7 mouse cellular contexts compared by ENCODE assay signal in genomic region chr12:103492767-103493166, GRCm38 (mm10). TPM values are rescaled to one million over a fixed set of nuclear protein-coding genes. Genes with fewer than 3 reads are reported as not detected.
DNase-seq lines count a peak whose midpoint lies in the region; ATAC-seq and TF ChIP-seq lines count a peak whose summit lies in the region.

No protein-coding gene starts in this region.

- H3K27me3 ChIP-seq in G1E (ENCODE audit: insufficient read depth, low read length), result no peaks in the 10 kb centered on the region
- no peaks in the 10 kb centered on the region for H3K27me3 ChIP-seq in embryonic facial prominence, embryonic 10.5 days (replicated peaks; ENCODE audit: low read depth, poor library complexity, severe bottlenecking)
- no peaks in the 10 kb centered on the region for H3K27me3 ChIP-seq in heart, embryonic 16.5 days (ENCODE audit: control insufficient read depth, insufficient read depth, low read length)
- no peaks in the 10 kb centered on the region for H3K27me3 ChIP-seq in lung, postnatal 0 days (replicated peaks; ENCODE audit: insufficient read depth, low read length)

- H3K36me3 ChIP-seq in G1E (replicated peaks), result no peaks in the 10 kb centered on the region
- no peaks in the 10 kb centered on the region for H3K36me3 ChIP-seq in embryonic facial prominence, embryonic 10.5 days (replicated peaks)
- no peaks in the 10 kb centered on the region for H3K36me3 ChIP-seq in heart, embryonic 16.5 days (ENCODE audit: control insufficient read depth, insufficient read depth)
- no peaks in the 10 kb centered on the region for H3K36me3 ChIP-seq in lung, postnatal 0 days (ENCODE audit: insufficient read depth, low read length)

- peaks cover 18% of the 10 kb centered on the region for H3K4me1 ChIP-seq in G1E (ENCODE audit: insufficient read depth, low read depth, low read length)
- H3K4me1 ChIP-seq in embryonic facial prominence, embryonic 10.5 days, result no peaks in the 10 kb centered on the region
- no peaks in the 10 kb centered on the region for H3K4me1 ChIP-seq in heart, embryonic 16.5 days (ENCODE audit: control insufficient read depth, insufficient read depth, low read length)
- H3K4me1 ChIP-seq in lung, postnatal 0 days (ENCODE audit: insufficient read depth, low read depth, low read length), result no peaks in the 10 kb centered on the region

- H3K27ac ChIP-seq in embryonic facial prominence, embryonic 10.5 days (replicated peaks), result no peak overlapping the region
- H3K27ac ChIP-seq in heart, embryonic 16.5 days (ENCODE audit: low read length), result no peak overlapping the region
- no peak overlapping the region for H3K27ac ChIP-seq in layer of hippocampus, adult 2 months
- no peak overlapping the region for H3K27ac ChIP-seq in lung, postnatal 0 days (ENCODE audit: low read length)

- no peaks in the 10 kb centered on the region for H3K9me3 ChIP-seq in G1E (replicated peaks)
- H3K9me3 ChIP-seq in embryonic facial prominence, embryonic 10.5 days, result no peaks in the 10 kb centered on the region
- H3K9me3 ChIP-seq in heart, embryonic 16.5 days (replicated peaks; ENCODE audit: control insufficient read depth, low read length), result no peaks in the 10 kb centered on the region
- no peaks in the 10 kb centered on the region for H3K9me3 ChIP-seq in lung, postnatal 0 days (ENCODE audit: low read length)

- H3K9ac ChIP-seq in heart, embryonic 16.5 days (ENCODE audit: low read length), result no peak overlapping the region
- H3K9ac ChIP-seq in lung, postnatal 0 days (replicated peaks; ENCODE audit: low read depth), result no peak overlapping the region

- peak; percentile 52 for ATAC-seq in G1E (ENCODE audit: extremely low read depth, insufficient number of reproducible peaks, low FRiP score, poor library complexity, severe bottlenecking)
- peak; percentile 6; the same call in 1 of the 2 replicates for ATAC-seq in heart, embryonic 16.5 days (replicated peaks; ENCODE audit: extremely low read depth, insufficient read depth, low FRiP score)
- peak; percentile 44; the same call in 1 of the 2 replicates for ATAC-seq in lung, postnatal 0 days

- no peak overlapping the region for H3K4me2 ChIP-seq in heart, embryonic 16.5 days (ENCODE audit: low read depth, low read length)
- H3K4me2 ChIP-seq in lung, postnatal 0 days (replicated peaks; ENCODE audit: low read depth, low read length), result no peak overlapping the region

- H3K4me3 ChIP-seq in G1E (ENCODE audit: low read depth, low read length), result no peak overlapping the region
- no peak overlapping the region for H3K4me3 ChIP-seq in embryonic facial prominence, embryonic 10.5 days
- H3K4me3 ChIP-seq in heart, embryonic 16.5 days (ENCODE audit: low read length), result no peak overlapping the region
- no peak overlapping the region for H3K4me3 ChIP-seq in layer of hippocampus, adult 2 months
- H3K4me3 ChIP-seq in lung, postnatal 0 days (ENCODE audit: low read depth, low read length), result no peak overlapping the region

- TF ChIP-seq EP300 in lung, postnatal 0 days (IDR thresholded peaks at IDR 0.05), result no peak

- WGBS in embryonic facial prominence, embryonic 10.5 days, result 42% methylated on average over 5 of the region's 5 CpGs
- WGBS in heart, embryonic 16.5 days, result 27% methylated on average over 5 of the region's 5 CpGs
- 33% methylated on average over 5 of the region's 5 CpGs for WGBS in lung, postnatal 0 days

- peak; percentile 100 for TF ChIP-seq CTCF in G1E (IDR thresholded peaks at IDR 0.05; ENCODE audit: low read depth, low read length)
- TF ChIP-seq CTCF in layer of hippocampus, adult 2 months (conservative IDR thresholded peaks at IDR 0.05), result peak; percentile 99
- peak; percentile 97 for TF ChIP-seq CTCF in lung, postnatal 0 days (IDR thresholded peaks at IDR 0.05)

- DNase-seq in G1E (ENCODE audit: low spot score), result peak; percentile 65
- DNase-seq in adrenal gland, postnatal 10 days, result peak; percentile 83
- peak; percentile 66 for DNase-seq in embryonic facial prominence, embryonic 10.5 days (ENCODE audit: low spot score)
- peak; percentile 49 to 82 for DNase-seq in layer of hippocampus, adult 2 months (ENCODE audit: low spot score in 2 of 2)
- DNase-seq in lung, postnatal 0 days (ENCODE audit: low spot score), result peak; percentile 75
- DNase-seq in spleen, adult 12 weeks (ENCODE audit: low spot score), result peak; percentile 44

RNA-seq across cellular contexts. Expression of gene Ifi27l2b, which starts 35.7 kb away (rescaled TPM):
- total RNA-seq in G1E (2014; fragmentation: Nextera tagmentation) (not detected in 2 replicates), G1E (2017) (0.49 TPM in 1 of 2 replicates, not detected in the other)
- not detected in 2 replicates for polyA plus RNA-seq in G1E (2012)
- total RNA-seq in adrenal gland, postnatal 10 days (2021), result not detected
- not detected in 2 replicates for polyA plus RNA-seq in embryonic facial prominence, embryonic 10.5 days (2016; fragmentation: Nextera tagmentation; extraction: Ambion mirVana)
- 0.17 and 0.38 TPM in 2 replicates for polyA plus RNA-seq in heart, embryonic 16.5 days (2015; fragmentation: Nextera tagmentation; extraction: Ambion mirVana)
- not detected for total RNA-seq in layer of hippocampus, adult 2 months (2021)
- polyA plus RNA-seq in lung, postnatal 0 days (2015; fragmentation: Nextera tagmentation; extraction: Ambion mirVana), result not detected in 2 replicates

RNA-seq across cellular contexts. Expression of gene Ppp4r4, which starts 39.3 kb away (rescaled TPM):
- total RNA-seq in G1E (2014; fragmentation: Nextera tagmentation), result not detected in 2 replicates
- total RNA-seq in G1E (2017), result 0.05 TPM in 1 of 2 replicates, not detected in the other
- not detected in 2 replicates for polyA plus RNA-seq in G1E (2012)
- total RNA-seq in adrenal gland, postnatal 10 days (2021), result 1 to 10 TPM; 2.3 to 3.2 TPM
- 1.7 and 2.1 TPM in 2 replicates for polyA plus RNA-seq in embryonic facial prominence, embryonic 10.5 days (2016; fragmentation: Nextera tagmentation; extraction: Ambion mirVana)
- polyA plus RNA-seq in heart, embryonic 16.5 days (2015; fragmentation: Nextera tagmentation; extraction: Ambion mirVana), result 0.17 and 0.35 TPM in 2 replicates
- total RNA-seq in layer of hippocampus, adult 2 months (2021), result 10 to 100 TPM; 47.8 to 50.5 TPM
- polyA plus RNA-seq in lung, postnatal 0 days (2015; fragmentation: Nextera tagmentation; extraction: Ambion mirVana), result 6.1 and 6.3 TPM in 2 replicates

RNA-seq across cellular contexts. Expression of gene Ifi27l2a, which starts 49.3 kb away (rescaled TPM):
- not detected in 2 replicates for total RNA-seq in G1E (2014; fragmentation: Nextera tagmentation)
- total RNA-seq in G1E (2017), result 9.6 and 10.9 TPM in 2 replicates
- 0.97 and 1.2 TPM in 2 replicates for polyA plus RNA-seq in G1E (2012)
- total RNA-seq in adrenal gland, postnatal 10 days (2021), result 10 to 100 TPM; 15.6 to 16.8 TPM
- 0.38 and 0.86 TPM in 2 replicates for polyA plus RNA-seq in embryonic facial prominence, embryonic 10.5 days (2016; fragmentation: Nextera tagmentation; extraction: Ambion mirVana)
- 11.6 and 17.8 TPM in 2 replicates for polyA plus RNA-seq in heart, embryonic 16.5 days (2015; fragmentation: Nextera tagmentation; extraction: Ambion mirVana)
- under 1 TPM; 0.91 to 0.92 TPM for total RNA-seq in layer of hippocampus, adult 2 months (2021)
- 23.1 and 47.7 TPM in 2 replicates for polyA plus RNA-seq in lung, postnatal 0 days (2015; fragmentation: Nextera tagmentation; extraction: Ambion mirVana)

RNA-seq across cellular contexts. Expression of gene Ifi27, which starts 58.8 kb away (rescaled TPM):
- total RNA-seq in G1E (2014; fragmentation: Nextera tagmentation) (151 and 164 TPM in 2 replicates), G1E (2017) (335 and 374 TPM in 2 replicates)
- polyA plus RNA-seq in G1E (2012), result 16.9 and 22.2 TPM in 2 replicates
- 1,000 to 10,000 TPM; 1,092 to 1,163 TPM for total RNA-seq in adrenal gland, postnatal 10 days (2021)
- polyA plus RNA-seq in embryonic facial prominence, embryonic 10.5 days (2016; fragmentation: Nextera tagmentation; extraction: Ambion mirVana), result 1.2 and 1.7 TPM in 2 replicates
- polyA plus RNA-seq in heart, embryonic 16.5 days (2015; fragmentation: Nextera tagmentation; extraction: Ambion mirVana), result 43.2 and 48.3 TPM in 2 replicates
- 100 to 1,000 TPM in 1 of 2 experiments, 10 to 100 TPM in 1; 97.3 to 106 TPM for total RNA-seq in layer of hippocampus, adult 2 months (2021)
- polyA plus RNA-seq in lung, postnatal 0 days (2015; fragmentation: Nextera tagmentation; extraction: Ambion mirVana), result 69.5 and 72.5 TPM in 2 replicates
